Mouse (Mus musculus): ENCODE results near the gene Capn5. TPM values are rescaled to one million over a fixed set of nuclear protein-coding genes. Genes with fewer than 3 reads are reported as not detected.
"Not testable (repeated sequence)": the region's sequence is repeated elsewhere in the genome, so short reads cannot be mapped to it uniquely, and the experiment has no call there.

The Capn5 gene
- polyA plus RNA-seq, 1 experiment from 2014 or later: 12.7 TPM

DNA sequence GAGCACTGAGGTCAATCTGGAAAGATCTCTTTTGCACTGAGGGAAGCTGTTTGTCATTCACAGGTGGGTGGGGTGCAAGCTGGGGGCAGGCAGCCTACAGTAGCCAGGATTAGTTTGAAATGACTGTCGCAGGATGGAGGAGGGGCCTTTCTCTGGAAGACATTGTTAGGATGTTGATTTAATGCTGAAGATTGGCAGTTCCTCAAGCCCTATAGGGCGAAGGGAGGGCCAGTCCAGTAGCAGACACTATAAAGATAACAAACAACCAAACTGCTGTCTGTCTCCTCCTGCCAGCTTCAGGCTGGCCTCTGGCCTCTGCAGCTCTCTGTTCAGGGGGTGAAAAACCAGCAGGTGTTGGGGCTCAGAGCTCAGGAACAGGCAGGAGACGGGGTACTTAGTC is 11.7 kb upstream of the Capn5 start:
- H3K27me3 ChIP-seq: peaks cover 53% of the 10 kb centered on the region

GRCm38 (mm10) chr7:98188680-98189079 is 10.6 kb upstream of the Capn5 start:
- no peak for ATAC-seq (ENCODE audit: low FRiP score)
- peaks cover 28% of the 10 kb centered on the region for H3K4me1 ChIP-seq
- H3K9ac ChIP-seq: no peak overlapping the region
- no peaks in the 10 kb centered on the region for H3K9me3 ChIP-seq (replicated peaks)
- no peaks in the 10 kb centered on the region for H3K36me3 ChIP-seq
- H3K4me3 ChIP-seq: no peak overlapping the region
- H3K4me2 ChIP-seq (replicated peaks): no peak overlapping the region
- H3K27me3 ChIP-seq: peaks cover 42% of the 10 kb centered on the region
- H3K27ac ChIP-seq: no peak overlapping the region
- 87% methylated on average over 2 of the region's 2 CpGs for WGBS

More for the DNA sequence above, 11.7 kb upstream of the Capn5 start:
- H3K36me3 ChIP-seq: no peaks in the 10 kb centered on the region
- ATAC-seq (ENCODE audit: low FRiP score): no peak
- H3K4me3 ChIP-seq: no peak overlapping the region
- WGBS: 43% methylated on average over 3 of the region's 3 CpGs
- no peak overlapping the region for H3K27ac ChIP-seq
- no peak overlapping the region for H3K4me2 ChIP-seq (replicated peaks)
- H3K9me3 ChIP-seq (replicated peaks): no peaks in the 10 kb centered on the region
- no peak overlapping the region for H3K9ac ChIP-seq
- peaks cover 37% of the 10 kb centered on the region for H3K4me1 ChIP-seq

DNA sequence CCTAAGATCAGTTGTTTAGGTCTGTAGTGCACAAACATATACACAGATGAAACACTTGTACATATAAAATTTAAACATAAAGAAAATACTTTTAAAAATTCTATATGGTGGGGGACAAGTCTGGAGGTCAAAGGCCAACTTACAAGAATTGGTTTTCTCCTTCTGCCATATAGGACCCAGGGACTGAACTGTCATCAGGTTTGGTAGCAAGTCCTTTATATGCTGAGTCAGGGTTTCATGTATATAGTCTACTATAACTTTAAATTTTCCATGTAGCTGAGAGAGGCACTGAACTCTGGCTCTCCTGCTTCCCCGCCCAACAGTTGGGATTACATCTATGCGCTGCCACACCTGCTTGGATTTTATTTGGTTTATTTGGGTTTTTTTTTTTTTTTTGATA is 10.2 kb upstream of the Capn5 start:
- Histone ChIP-seq H3K4me3 (no peak overlapping the region), H3K27me3 (peaks cover 38% of the 10 kb centered on the region), H3K9me3 (replicated peaks) (no peaks in the 10 kb centered on the region), H3K4me1 (peaks cover 23% of the 10 kb centered on the region), H3K9ac (no peak overlapping the region), H3K27ac (no peak overlapping the region), H3K36me3 (no peaks in the 10 kb centered on the region), H3K4me2 (replicated peaks) (no peak overlapping the region)
- WGBS: 100% methylated on average over 2 of the region's 2 CpGs
- no peak for ATAC-seq (ENCODE audit: low FRiP score)

DNA sequence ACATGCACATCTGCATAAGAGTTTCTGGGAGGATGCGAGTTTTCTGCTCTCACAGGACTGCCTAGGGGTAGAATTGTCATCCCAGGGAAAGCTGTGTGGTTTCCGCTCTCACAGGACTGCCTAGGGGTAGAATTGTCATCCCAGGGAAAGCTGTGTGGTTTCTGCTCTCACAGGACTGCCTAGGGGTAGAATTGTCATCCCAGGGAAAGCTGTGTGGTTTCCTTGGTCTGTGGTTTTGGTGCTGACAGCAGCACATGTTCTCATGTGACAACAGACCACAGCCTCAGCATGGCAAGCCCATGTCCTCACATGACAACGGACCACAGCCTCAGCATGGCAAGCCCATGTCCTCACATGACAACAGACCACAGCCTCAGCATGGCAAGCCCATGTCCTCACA is 9.3 kb upstream of the Capn5 start:
- not testable (repeated sequence) for H3K36me3 ChIP-seq; H3K9ac ChIP-seq; ATAC-seq (ENCODE audit: low FRiP score); H3K4me2 ChIP-seq (replicated peaks); H3K9me3 ChIP-seq (replicated peaks); H3K4me3 ChIP-seq
- Histone ChIP-seq H3K4me1 (peaks cover 21% of the 10 kb centered on the region), H3K27me3 (peaks cover 29% of the 10 kb centered on the region), H3K27ac (peak overlapping the region; percentile 62)
- 61% methylated on average over 3 of the region's 3 CpGs for WGBS

GRCm38 (mm10) chr7:98186637-98187036 is 8.6 kb upstream of the Capn5 start:
- peaks cover 22% of the 10 kb centered on the region for H3K27me3 ChIP-seq
- no peak overlapping the region for H3K4me3 ChIP-seq
- H3K27ac ChIP-seq: no peak overlapping the region
- H3K9ac ChIP-seq: no peak overlapping the region
- no peak overlapping the region for H3K4me2 ChIP-seq (replicated peaks)
- H3K36me3 ChIP-seq: no peaks in the 10 kb centered on the region
- H3K9me3 ChIP-seq (replicated peaks): no peaks in the 10 kb centered on the region
- WGBS: 32% methylated on average over 8 of the region's 8 CpGs
- ATAC-seq (ENCODE audit: low FRiP score): peak; percentile 89
- peaks cover 21% of the 10 kb centered on the region for H3K4me1 ChIP-seq

GRCm38 (mm10) chr7:98185326-98185725 is 7.3 kb upstream of the Capn5 start:
- no peak for ATAC-seq (ENCODE audit: low FRiP score)
- Histone ChIP-seq H3K27me3 (peaks cover 22% of the 10 kb centered on the region), H3K36me3 (no peaks in the 10 kb centered on the region), H3K9me3 (replicated peaks) (no peaks in the 10 kb centered on the region), H3K4me3 (no peak overlapping the region), H3K4me2 (replicated peaks) (no peak overlapping the region), H3K9ac (no peak overlapping the region), H3K27ac (peak overlapping the region; percentile 68), H3K4me1 (peaks cover 21% of the 10 kb centered on the region)
- 71% methylated on average over 6 of the region's 6 CpGs for WGBS

- 87% methylated on average over 5 of the region's 5 CpGs for WGBS
- Histone ChIP-seq H3K36me3 (no peaks in the 10 kb centered on the region), H3K4me2 (replicated peaks) (peak overlapping the region; percentile 77), H3K27me3 (peaks cover 37% of the 10 kb centered on the region), H3K9ac (peak overlapping the region; percentile 69; the same call in 1 of the 2 replicates), H3K4me1 (peaks cover 21% of the 10 kb centered on the region), H3K4me3 (peak overlapping the region; percentile 77), H3K9me3 (replicated peaks) (no peaks in the 10 kb centered on the region), H3K27ac (no peak overlapping the region)
- 0 out of 2 replicates have a peak, but pooled peaks have one; percentile 21 for ATAC-seq (ENCODE audit: low FRiP score)
Measured at GRCm38 (mm10) chr7:98178560-98179231, 622 bp upstream of the Capn5 start.

DNA sequence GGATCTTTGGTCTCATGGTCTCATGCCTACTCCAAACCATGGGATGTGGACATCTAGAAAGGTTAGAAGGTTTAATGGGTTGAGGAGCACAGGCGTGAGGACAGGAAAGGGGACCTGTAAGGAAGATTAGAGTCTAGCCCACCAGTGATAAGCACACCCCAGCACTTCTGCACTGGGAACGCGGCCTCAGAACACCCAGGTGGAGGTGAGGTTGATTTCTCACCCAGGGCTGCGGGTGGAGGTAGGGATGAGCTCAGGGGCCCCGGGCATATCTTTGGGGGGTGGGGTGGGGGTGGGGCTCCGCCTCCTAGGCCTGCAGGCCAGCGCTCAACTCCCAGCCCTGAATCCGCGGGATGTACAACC is 527 bp downstream of the Capn5 start:
- no peak; the same call in 1 of the 2 replicates for ATAC-seq (ENCODE audit: low FRiP score)
- peak overlapping the region; percentile 77 for H3K4me3 ChIP-seq
- no peaks in the 10 kb centered on the region for H3K9me3 ChIP-seq (replicated peaks)
- peaks cover 24% of the 10 kb centered on the region for H3K4me1 ChIP-seq
- H3K27ac ChIP-seq: no peak overlapping the region
- 9% methylated on average over 9 of the region's 9 CpGs for WGBS
- peak overlapping the region; percentile 77 for H3K4me2 ChIP-seq (replicated peaks)
- no peaks in the 10 kb centered on the region for H3K36me3 ChIP-seq
- H3K9ac ChIP-seq: peak overlapping the region; percentile 69
- H3K27me3 ChIP-seq: peaks cover 37% of the 10 kb centered on the region

GRCm38 (mm10) chr7:98177071-98177485 is 996 bp downstream of the Capn5 start:
- WGBS: 53% methylated on average over 2 of the region's 2 CpGs
- Histone ChIP-seq H3K9ac (peak overlapping the region; percentile 69), H3K4me1 (peaks cover 24% of the 10 kb centered on the region), H3K4me2 (replicated peaks) (peak overlapping the region; percentile 77), H3K27me3 (peaks cover 37% of the 10 kb centered on the region), H3K27ac (no peak overlapping the region), H3K9me3 (replicated peaks) (no peaks in the 10 kb centered on the region), H3K36me3 (no peaks in the 10 kb centered on the region), H3K4me3 (peak overlapping the region; percentile 77)
- ATAC-seq (ENCODE audit: low FRiP score): no peak

DNA sequence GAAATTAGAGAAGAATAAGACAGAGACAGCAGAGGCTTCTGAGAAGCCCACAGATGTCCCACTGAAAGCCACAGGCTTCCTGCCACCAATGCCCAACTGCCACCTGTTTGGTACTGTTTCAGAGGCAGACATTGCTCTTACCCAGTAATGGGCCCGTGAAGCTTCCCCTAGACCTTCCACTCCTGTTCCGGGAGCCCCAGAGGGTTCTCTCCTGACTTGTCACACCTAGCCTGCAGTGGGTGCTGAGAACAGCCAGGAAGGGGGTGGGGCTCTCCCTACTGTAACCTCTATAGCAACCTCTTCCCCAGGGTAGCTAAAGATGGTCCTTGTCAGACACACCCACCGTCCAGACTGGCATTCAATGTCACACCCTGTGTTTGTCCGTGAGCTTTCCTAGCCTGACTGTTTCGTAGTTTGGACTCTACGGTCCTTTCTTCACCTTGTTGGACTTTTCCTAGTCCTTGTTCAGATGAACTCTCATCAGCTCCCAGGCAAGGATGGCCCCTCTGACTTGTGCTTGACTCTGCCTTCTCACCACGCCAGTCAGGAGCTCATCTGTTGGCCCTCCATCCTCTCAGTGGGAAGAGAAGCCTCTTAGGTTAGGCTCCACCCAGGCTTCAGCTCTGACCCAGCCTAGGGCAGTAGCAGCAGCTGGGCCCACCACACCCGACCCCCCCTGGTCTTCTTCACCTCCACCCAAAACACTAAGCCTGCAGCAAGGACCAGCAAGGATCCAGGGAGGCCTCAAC is 1.6 kb downstream of the Capn5 start:
- Histone ChIP-seq H3K27ac (no peak overlapping the region), H3K9me3 (replicated peaks) (no peaks in the 10 kb centered on the region), H3K4me2 (replicated peaks) (peak overlapping the region; percentile 77), H3K4me1 (peaks cover 24% of the 10 kb centered on the region), H3K9ac (no peak overlapping the region; the same call in 1 of the 2 replicates), H3K36me3 (no peaks in the 10 kb centered on the region), H3K4me3 (peak overlapping the region; percentile 77; the same call in 1 of the 2 replicates), H3K27me3 (peaks cover 37% of the 10 kb centered on the region)
- ATAC-seq (ENCODE audit: low FRiP score): no peak
- WGBS: 67% methylated on average over 8 of the region's 8 CpGs

DNA sequence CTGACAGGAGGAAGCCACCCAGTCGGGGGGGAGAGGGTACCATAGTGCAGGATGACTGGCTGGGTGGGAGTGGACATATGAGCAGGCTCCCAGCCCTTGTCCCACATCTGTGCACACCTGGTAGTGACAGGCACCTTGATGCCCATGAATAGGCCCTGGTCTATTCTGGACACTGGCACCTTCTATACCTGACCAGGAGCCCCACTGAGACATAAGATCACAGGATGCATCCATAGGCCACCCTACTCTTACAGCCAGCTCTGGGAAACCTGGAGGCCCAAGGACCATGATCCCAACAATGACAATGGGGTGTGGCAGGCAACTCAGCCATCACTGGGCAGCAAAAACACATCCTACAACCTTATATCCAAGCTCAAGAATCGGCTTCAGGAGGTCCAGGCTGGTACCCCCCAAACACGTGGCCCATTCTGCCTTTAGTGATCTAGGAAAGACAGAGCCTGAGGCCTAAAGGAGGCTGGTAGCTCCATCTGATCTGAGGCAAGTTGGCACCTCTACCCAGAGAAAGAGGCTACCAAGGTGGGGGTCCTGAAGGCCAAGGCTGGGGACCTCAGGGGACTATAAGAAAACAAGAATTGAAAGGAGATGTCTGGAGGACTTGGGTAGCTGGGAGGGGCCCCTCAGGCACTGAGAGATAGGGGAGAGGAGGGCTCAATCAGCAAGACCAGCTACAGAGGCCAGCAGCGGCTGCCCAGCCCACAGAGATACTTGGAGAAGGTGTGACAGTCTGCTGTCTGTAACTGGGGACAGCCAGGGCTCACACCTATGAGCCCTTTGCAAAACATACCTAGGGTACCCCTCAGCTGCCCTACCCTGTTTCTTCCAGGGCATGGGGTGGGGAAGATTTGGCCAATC is 3.0 kb downstream of the Capn5 start:
- Histone ChIP-seq H3K36me3 (no peaks in the 10 kb centered on the region), H3K4me3 (no peak overlapping the region), H3K4me1 (peaks cover 31% of the 10 kb centered on the region), H3K27ac (no peak overlapping the region), H3K4me2 (replicated peaks) (0 out of 2 replicates have a peak overlapping the region, but pooled peaks have one; percentile 6), H3K9ac (no peak overlapping the region), H3K27me3 (peaks cover 31% of the 10 kb centered on the region), H3K9me3 (replicated peaks) (no peaks in the 10 kb centered on the region)
- no peak for ATAC-seq (ENCODE audit: low FRiP score)
- WGBS: 78% methylated on average over 4 of the region's 4 CpGs

GRCm38 (mm10) chr7:98173408-98173807 is 4.7 kb downstream of the Capn5 start:
- H3K27me3 ChIP-seq: peaks cover 15% of the 10 kb centered on the region
- no peaks in the 10 kb centered on the region for H3K36me3 ChIP-seq
- H3K9me3 ChIP-seq (replicated peaks): no peaks in the 10 kb centered on the region
- ATAC-seq (ENCODE audit: low FRiP score): no peak
- H3K9ac ChIP-seq: no peak overlapping the region
- no peak overlapping the region for H3K4me3 ChIP-seq
- H3K27ac ChIP-seq: no peak overlapping the region
- H3K4me2 ChIP-seq (replicated peaks): no peak overlapping the region
- peaks cover 31% of the 10 kb centered on the region for H3K4me1 ChIP-seq
- 38% methylated on average over 4 of the region's 4 CpGs for whole genome bisulfite sequencing

Data from hindbrain, embryonic 12.5 days (tissue).